Mouse (Mus musculus) kidney, adult 2 months (tissue): ENCODE results near the gene Lhfp.

Source experiments
- CTCF ChIP-seq: fragments of 200-500 bp; conservative IDR thresholded peaks from 2 replicates; pipeline ENCODE4 v1.5.1; 2011; ENCODE audit warnings: low read depth, mild to moderate bottlenecking, control low read depth, low read length, moderate library complexity, mixed read lengths; ENCODE audit not compliant: insufficient read depth, insufficient read length
- POLR2A ChIP-seq: fragments of 200-500 bp; IDR thresholded peaks from one replicate; pipeline ENCODE4 v1.6.1; 2011; ENCODE audit warnings: low read depth, low read length, control low read depth

GRCm38 (mm10) chr3:53040593-53041410 is 526 bp upstream of the Lhfp start:
- TF ChIP-seq CTCF (no peak), POLR2A (no peak)
